Mouse (Mus musculus): ENCODE results near the gene Pum2.
"Not testable (repeated sequence)": the region's sequence is repeated elsewhere in the genome, so short reads cannot be mapped to it uniquely, and the experiment has no call there.

DNA sequence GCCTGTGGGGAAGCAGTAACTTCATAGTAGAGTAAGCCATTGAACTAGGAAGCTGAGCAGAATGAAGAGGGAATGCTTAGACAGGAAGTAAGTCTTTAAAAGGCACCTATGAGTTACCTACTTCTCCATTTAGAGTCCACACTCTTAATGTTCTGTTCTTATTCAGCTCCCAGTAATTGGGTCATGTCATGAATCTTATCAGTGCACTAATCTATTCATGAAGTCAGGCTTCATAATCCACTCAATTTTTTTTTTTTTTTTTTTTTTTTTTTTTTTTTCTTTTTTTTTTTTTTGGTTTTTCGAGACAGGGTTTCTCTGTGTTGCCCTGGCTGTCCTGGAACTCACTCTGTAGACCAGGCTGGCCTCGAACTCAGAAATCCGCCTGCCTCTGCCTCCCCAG, 15.9 kb downstream of the Pum2 start:
- not testable (repeated sequence) for TF ChIP-seq POLR2A, CTCF (IDR thresholded peaks at IDR 0.05; ENCODE audit: insufficient read depth, low read depth, low read length)
